Mouse (Mus musculus) kidney, postnatal 0 days (tissue): ENCODE measurements at regions not wholly inside any gene's neighbourhood (a gene's known extent, or its start where the extent isn't known, plus 50 kb on each side); places are given as distances from the start of the nearest gene placed in this dataset.
"Not testable (repeated sequence)": the region's sequence is repeated elsewhere in the genome, so short reads cannot be mapped to it uniquely, and the experiment has no call there.

Source experiments
- ATAC-seq: fragments of 200-750 bp; cut with Nextera tagmentation; replicated peaks from 2 replicates; pipeline ENCODE4 v1.8.0; 2017; ENCODE audit warnings: low read depth, moderate number of reproducible peaks, moderate TSS enrichment, moderate library complexity; ENCODE audit not compliant: low FRiP score
- DNase-seq: peaks from one replicate; pipeline ENCODE4 v3.0.0-alpha.2; 2016; ENCODE audit warnings: low spot score
- H3K27ac ChIP-seq: fragments of 300-500 bp; sonication (generic); 2 replicates; pipeline ENCODE4 v1.5.1; 2014; ENCODE audit warnings: mild to moderate bottlenecking
- H3K27me3 ChIP-seq: fragments of 300-500 bp; sonication (generic); 2 replicates; pipeline ENCODE4 v1.6.1; 2014; ENCODE audit warnings: low read length, mixed read lengths; ENCODE audit not compliant: insufficient read depth
- H3K36me3 ChIP-seq: fragments of 300-500 bp; sonication (generic); 2 replicates; pipeline ENCODE4 v1.6.1; 2014; ENCODE audit warnings: low read length, mixed read lengths; ENCODE audit not compliant: insufficient read depth
- H3K4me1 ChIP-seq: fragments of 300-500 bp; sonication (generic); replicated peaks from 2 replicates; pipeline ENCODE4 v1.6.1; 2014; ENCODE audit warnings: antibody characterized with exemption, low read length, mixed read lengths; ENCODE audit not compliant: insufficient read depth
- H3K4me2 ChIP-seq: fragments of 300-500 bp; sonication (generic); 2 replicates; pipeline ENCODE4 v1.6.1; 2014; ENCODE audit warnings: mild to moderate bottlenecking, low read length, moderate library complexity, mixed read lengths
- H3K4me3 ChIP-seq: fragments of 300-500 bp; sonication (generic); replicated peaks from 2 replicates; pipeline ENCODE4 v1.5.1; 2014; ENCODE audit warnings: low read depth, low read length
- H3K9ac ChIP-seq: fragments of 300-500 bp; sonication (generic); 2 replicates; pipeline ENCODE4 v1.6.1; 2014; ENCODE audit warnings: low read depth, low read length
- H3K9me3 ChIP-seq: fragments of 300-500 bp; sonication (generic); replicated peaks from 2 replicates; pipeline ENCODE4 v1.6.1; 2016; ENCODE audit warnings: low read length, inconsistent platforms, mixed read lengths
- CTCF ChIP-seq: IDR thresholded peaks from 2 replicates; pipeline ENCODE4 v1.5.1; 2016; ENCODE audit warnings: antibody characterized with exemption, low read depth, mild to moderate bottlenecking, moderate library complexity
- WGBS: fragments of 180-500 bp; shearing (Covaris S2); extraction: QIAGEN DNeasy Blood & Tissue Kit; methylation state at CpG from one replicate; pipeline ENCODE4 v1.1.7; 2014; 5-methylcytosine and 5-hydroxymethylcytosine counted together

DNA sequence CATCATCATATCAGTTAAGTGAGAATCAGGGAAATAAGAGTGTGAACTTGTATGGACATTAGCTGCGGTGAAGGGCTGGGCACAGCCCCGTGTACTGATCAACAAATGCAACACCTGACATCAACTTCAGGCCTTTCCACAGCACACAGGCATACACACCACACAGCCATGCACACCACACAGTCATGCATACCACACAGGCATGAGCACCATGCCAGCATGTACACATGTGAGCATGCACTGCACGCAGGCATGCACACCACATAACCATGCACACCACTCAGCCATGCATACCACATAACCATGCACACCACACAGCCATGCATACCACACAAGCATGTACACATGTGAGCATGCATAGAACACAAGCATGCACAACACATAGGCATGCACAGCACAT is 325.0 kb downstream of the Ajap1 start:
- Histone ChIP-seq H3K27ac (no peak overlapping the region), H3K4me2 (no peak overlapping the region), H3K4me1 (no peaks in the 10 kb centered on the region), H3K9me3 (no peaks in the 10 kb centered on the region; the same call in 1 of the 2 replicates), H3K4me3 (no peak overlapping the region), H3K36me3 (no peaks in the 10 kb centered on the region), H3K27me3 (no peaks in the 10 kb centered on the region), H3K9ac (no peak overlapping the region)
- 96% methylated on average over 3 of the region's 3 CpGs for WGBS
- DNase-seq (no peak), ATAC-seq (no peak)
- TF ChIP-seq CTCF, result no peak

DNA sequence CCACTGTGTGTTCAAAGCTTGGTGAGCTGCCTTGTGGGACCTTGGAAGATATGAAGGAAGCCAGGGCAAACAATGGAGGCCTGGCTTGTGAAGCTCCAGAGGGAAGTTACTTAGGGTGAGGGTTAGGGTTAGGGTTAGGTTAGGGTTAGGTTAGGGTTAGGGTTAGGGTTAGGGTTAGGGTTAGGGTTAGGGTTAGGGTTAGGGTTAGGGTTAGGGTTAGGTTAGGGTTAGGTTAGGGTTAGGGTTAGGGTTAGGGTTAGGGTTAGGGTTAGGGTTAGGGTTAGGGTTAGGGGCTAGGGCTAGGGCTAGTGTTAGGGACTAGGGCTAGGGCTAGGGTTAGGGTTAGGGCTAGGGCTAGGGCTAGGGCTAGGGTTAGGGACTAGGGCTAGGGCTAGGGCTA is 329.7 kb downstream of the Ajap1 start:
- ATAC-seq, H3K36me3 ChIP-seq, H3K9me3 ChIP-seq, H3K4me2 ChIP-seq, H3K27ac ChIP-seq, H3K4me1 ChIP-seq, H3K4me3 ChIP-seq, H3K9ac ChIP-seq, H3K27me3 ChIP-seq, DNase-seq: not testable (repeated sequence)

DNA sequence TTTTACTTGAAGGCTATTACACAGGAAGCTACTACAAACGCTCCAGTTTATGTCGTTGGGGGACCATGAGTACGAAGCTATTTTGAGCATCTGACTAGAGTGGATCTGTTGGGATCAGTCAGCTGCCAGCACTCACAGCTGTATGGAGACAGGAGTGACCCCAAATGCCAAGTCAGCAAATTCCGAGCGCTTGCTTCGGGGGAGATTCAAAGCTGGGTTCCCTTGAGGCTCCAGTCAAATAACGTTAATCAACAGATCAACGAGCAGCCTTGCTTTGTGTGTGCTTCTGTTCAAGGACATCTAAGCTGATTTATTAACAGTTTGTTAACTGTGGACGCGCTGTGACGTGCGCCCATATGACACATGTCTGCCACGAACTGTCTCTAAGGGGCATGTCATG is 349.5 kb downstream of the Ajap1 start:
- no peaks in the 10 kb centered on the region for H3K36me3 ChIP-seq
- no peak for TF ChIP-seq CTCF
- no peak overlapping the region for H3K9ac ChIP-seq
- WGBS, result 60% methylated on average over 13 of the region's 13 CpGs
- H3K4me1 ChIP-seq, result no peaks in the 10 kb centered on the region; the same call in 1 of the 2 replicates
- no peak; the same call in 1 of the 2 replicates for ATAC-seq
- no peaks in the 10 kb centered on the region for H3K27me3 ChIP-seq
- H3K27ac ChIP-seq, result no peak overlapping the region
- H3K9me3 ChIP-seq, result no peaks in the 10 kb centered on the region
- H3K4me3 ChIP-seq, result no peak overlapping the region
- H3K4me2 ChIP-seq, result no peak overlapping the region
- DNase-seq, result peak; percentile 68

DNA sequence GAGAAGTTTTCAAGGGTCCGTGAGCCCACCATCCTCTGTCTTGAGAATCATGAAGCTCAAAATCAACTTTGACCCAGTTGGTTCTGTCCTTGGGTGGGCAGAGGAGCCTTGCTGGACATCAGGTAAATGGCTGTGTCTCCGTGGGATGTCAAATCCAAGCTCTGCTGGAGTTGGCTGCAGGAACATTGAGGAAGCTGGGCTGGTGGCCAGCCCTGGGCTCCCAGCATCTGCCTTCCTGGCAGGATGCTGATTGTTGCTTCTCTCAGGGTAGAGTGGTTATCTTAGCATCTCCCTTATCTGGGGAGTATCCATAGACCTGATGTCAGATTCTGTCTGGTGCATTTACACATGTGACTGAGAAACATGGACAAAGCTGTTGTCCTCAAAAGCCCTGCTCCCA is 353.3 kb downstream of the Ajap1 start:
- TF ChIP-seq CTCF, result no peak
- Histone ChIP-seq H3K9me3 (no peaks in the 10 kb centered on the region), H3K27ac (no peak overlapping the region), H3K4me2 (no peak overlapping the region), H3K36me3 (no peaks in the 10 kb centered on the region), H3K4me3 (no peak overlapping the region), H3K9ac (no peak overlapping the region), H3K27me3 (no peaks in the 10 kb centered on the region), H3K4me1 (no peaks in the 10 kb centered on the region; the same call in 1 of the 2 replicates)
- 89% methylated on average over 2 of the region's 2 CpGs for WGBS
- no peak for DNase-seq
- no peak for ATAC-seq

DNA sequence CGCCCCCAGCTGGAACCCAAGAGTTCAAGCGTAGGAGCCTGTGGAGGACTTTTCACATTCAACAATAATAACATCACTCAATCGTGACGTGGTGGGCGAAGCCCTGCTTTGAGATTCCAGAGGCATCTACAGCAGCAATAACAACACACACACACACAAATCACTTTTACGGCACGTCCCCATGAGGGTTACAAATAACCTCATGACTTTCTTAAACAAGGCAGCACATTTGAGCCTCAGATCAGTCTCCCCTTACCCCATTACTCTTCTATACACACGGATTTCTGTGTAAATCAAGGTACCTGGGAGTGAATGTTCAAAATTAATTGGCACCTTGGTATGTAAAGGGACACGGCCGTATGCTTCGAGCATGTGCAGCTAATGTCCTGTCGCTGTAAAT is 354.4 kb downstream of the Ajap1 start:
- no peak; the same call in 1 of the 2 replicates for ATAC-seq

DNA sequence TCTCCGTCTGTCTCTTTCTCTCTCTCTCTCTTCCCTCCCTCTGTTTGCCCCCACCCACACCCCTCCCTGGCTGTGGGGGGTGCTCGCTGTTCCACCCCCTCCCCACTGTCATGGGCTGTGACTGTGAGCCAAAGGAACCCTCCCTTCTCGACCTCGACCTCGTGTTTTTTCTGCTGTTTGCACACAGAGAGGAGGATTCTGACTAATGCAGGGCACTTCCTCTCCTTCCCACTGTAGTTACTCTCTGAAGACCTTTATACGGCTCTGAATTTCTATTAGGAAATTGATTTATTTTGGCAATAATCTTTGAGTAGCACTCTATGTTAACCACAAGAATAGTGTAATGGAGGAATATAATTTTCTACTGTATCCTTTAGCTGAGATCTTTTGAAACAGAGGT is 362.1 kb downstream of the Ajap1 start:
- WGBS, result 11% methylated on average over 6 of the region's 6 CpGs
- TF ChIP-seq CTCF, result no peak
- Histone ChIP-seq H3K27me3 (no peaks in the 10 kb centered on the region), H3K27ac (peak overlapping the region; percentile 85), H3K4me2 (no peak overlapping the region), H3K9ac (no peak overlapping the region), H3K4me3 (no peak overlapping the region), H3K36me3 (no peaks in the 10 kb centered on the region), H3K4me1 (no peaks in the 10 kb centered on the region), H3K9me3 (no peaks in the 10 kb centered on the region)
- ATAC-seq (no peak), DNase-seq (peak; percentile 77)

More for the DNA sequence above, 354.4 kb downstream of the Ajap1 start:
- Histone ChIP-seq H3K4me1 (no peaks in the 10 kb centered on the region; the same call in 1 of the 2 replicates), H3K27ac (no peak overlapping the region), H3K36me3 (no peaks in the 10 kb centered on the region), H3K4me2 (no peak overlapping the region), H3K4me3 (no peak overlapping the region), H3K9me3 (no peaks in the 10 kb centered on the region), H3K9ac (no peak overlapping the region), H3K27me3 (no peaks in the 10 kb centered on the region)
- no peak for TF ChIP-seq CTCF
- 36% methylated on average over 12 of the region's 12 CpGs for WGBS
- peak; percentile 73 for DNase-seq

DNA sequence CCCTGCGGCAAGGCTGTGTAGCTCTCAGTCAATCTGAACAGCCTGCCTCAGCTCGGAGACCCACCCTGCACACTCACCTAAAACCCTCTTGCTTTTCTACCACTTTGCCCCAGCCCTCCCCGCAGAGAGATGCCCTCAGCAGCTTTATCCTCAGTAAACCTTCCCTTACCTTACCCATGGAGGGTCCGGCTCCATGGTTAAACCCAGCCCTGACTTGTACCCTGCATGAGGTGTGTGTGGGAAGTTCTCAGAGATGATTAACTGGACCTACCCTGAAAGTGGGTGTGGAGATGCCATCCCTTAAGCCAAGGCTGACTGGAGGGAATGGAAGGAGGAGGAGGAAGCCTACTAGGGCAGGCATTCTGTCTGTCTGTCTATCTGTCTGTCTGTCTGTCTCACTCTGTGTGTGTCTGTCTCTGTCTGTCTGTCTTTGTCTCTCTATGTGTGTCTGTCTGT is 362.9 kb downstream of the Ajap1 start:
- Histone ChIP-seq H3K4me1 (no peaks in the 10 kb centered on the region), H3K4me2 (peak overlapping the region; percentile 39; the same call in 1 of the 2 replicates), H3K9me3 (no peaks in the 10 kb centered on the region), H3K4me3 (0 out of 2 replicates have a peak overlapping the region, but pooled peaks have one; percentile 1), H3K27ac (peak overlapping the region; percentile 85), H3K27me3 (no peaks in the 10 kb centered on the region), H3K36me3 (no peaks in the 10 kb centered on the region), H3K9ac (no peak overlapping the region)
- no peak for DNase-seq
- 39% methylated on average over 4 of the region's 4 CpGs for WGBS
- TF ChIP-seq CTCF, result no peak
- ATAC-seq, result peak; percentile 85
